Mouse (Mus musculus) testis, adult 2 months (tissue): ENCODE data around the gene Ctnnb1.

Experiments used
- CTCF ChIP-seq: fragments of 200-500 bp; IDR thresholded peaks from 2 replicates; pipeline ENCODE4 v1.5.1; 2012; ENCODE audit warnings: low read depth, mild to moderate bottlenecking, inconsistent platforms, low read length, moderate library complexity; ENCODE audit not compliant: control insufficient read depth, insufficient read depth, insufficient replicate concordance
- POLR2A ChIP-seq: fragments of 200-500 bp; IDR thresholded peaks from 2 replicates; pipeline ENCODE4 v1.6.1; 2012; ENCODE audit warnings: low read depth, mild to moderate bottlenecking, inconsistent platforms, low read length, moderate library complexity; ENCODE audit not compliant: control insufficient read depth

- TF ChIP-seq CTCF: no peak
- TF ChIP-seq POLR2A: no peak
These were observed 30.2 kb downstream of the Ctnnb1 start for GRCm38 (mm10) chr9:120959225-120959624.
